Mouse (Mus musculus): Measurements from ENCODE around the gene Akap8l.

DNA sequence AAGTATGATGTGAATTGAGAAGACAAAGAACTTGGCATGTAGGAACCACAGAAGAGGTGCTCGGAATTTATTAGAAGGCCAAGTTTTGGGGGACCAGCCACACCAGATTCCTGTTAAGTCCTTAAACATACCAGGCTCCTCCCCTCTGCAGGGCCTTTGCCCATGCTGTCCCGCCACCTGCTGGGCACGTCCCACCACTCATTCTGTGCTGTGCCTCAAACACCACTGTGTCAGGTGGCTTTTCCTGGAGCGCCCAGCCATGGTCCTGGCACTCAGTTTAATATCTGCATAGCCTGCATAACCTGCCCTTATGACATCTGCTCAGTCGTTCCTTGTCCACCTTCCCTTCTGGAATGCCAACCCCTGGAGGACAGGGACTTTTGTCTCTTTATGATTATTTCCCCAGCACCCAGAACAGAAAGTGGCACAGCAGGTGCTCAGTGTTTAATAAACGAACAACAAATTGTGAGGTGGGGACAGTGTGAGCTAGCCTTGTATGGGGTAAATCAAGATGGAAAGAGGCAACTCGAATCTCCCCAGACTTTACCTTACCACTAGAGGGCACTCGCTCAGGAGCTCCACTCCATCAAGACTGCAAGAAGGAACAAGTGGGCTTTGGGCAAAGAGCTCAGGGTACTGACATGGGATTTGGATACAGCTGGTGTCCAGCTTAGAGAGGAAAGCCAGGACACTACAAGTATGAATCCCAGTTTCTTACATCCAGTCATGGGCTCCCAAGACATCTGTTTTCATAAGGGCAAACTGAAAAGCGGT, 36.4 kb upstream of the Akap8l start:
- peak; percentile 70 for TF ChIP-seq CTCF (conservative IDR thresholded peaks at IDR 0.05; ENCODE audit: insufficient read depth, insufficient read length, low read depth, low read length)
- TF ChIP-seq POLR2A (IDR thresholded peaks at IDR 0.05; ENCODE audit: low read depth, low read length) = no peak
